Mouse (Mus musculus): ENCODE measurements around the gene Magea3. TPM values are rescaled to one million over a fixed set of nuclear protein-coding genes. Genes with fewer than 3 reads are reported as not detected.

Magea3 gene
- polyA plus RNA-seq (2012; rRNA removed) = not detected in 2 replicates

GRCm38 (mm10) chrX:154949405-154949804 is at the start of gene Magea3:
Magea3 (minus strand) TSS chrX:154949505.

GRCm38 (mm10) chrX:154995750-154996149 is 46.4 kb upstream of the Magea3 start, which contains the start of gene Magea8:
Magea8 (minus strand) TSS chrX:154995850.

GRCm38 (mm10) chrX:154935887-154936286 is 13.4 kb downstream of the Magea3 start, which contains the start of gene Magea6:
Magea6 (minus strand) TSS chrX:154935987.

Other genes starting within 250 kb of the Magea3 start
- not detected in 2 replicates for gene Cldn34b1, start 59.2 kb downstream of the Magea3 start, polyA plus RNA-seq (2012; rRNA removed)
- gene Magea6, start 13.5 kb downstream of the Magea3 start, polyA plus RNA-seq (2012; rRNA removed) = not detected in 2 replicates
- not detected in 2 replicates for gene Magea8, start 46.3 kb upstream of the Magea3 start, polyA plus RNA-seq (2012; rRNA removed)
- gene Magea5, start 113.6 kb upstream of the Magea3 start, polyA plus RNA-seq (2012; rRNA removed) = not detected in 2 replicates
- not detected in 2 replicates for gene Magea1, start 140.3 kb upstream of the Magea3 start, polyA plus RNA-seq (2012; rRNA removed)
- not detected in 2 replicates for gene Magea2, start 144.2 kb upstream of the Magea3 start, polyA plus RNA-seq (2012; rRNA removed)
- gene Cldn34b2, start 178.9 kb upstream of the Magea3 start, polyA plus RNA-seq (2012; rRNA removed) = not detected in 2 replicates

Measured in colon, adult 2 months (tissue).